Mouse (Mus musculus) adrenal gland, postnatal 4 days (tissue): ENCODE results near the gene Chmp5. TPM values are rescaled to one million over a fixed set of nuclear protein-coding genes. Genes with fewer than 3 reads are reported as not detected.

ENCODE experiments used
- DNase-seq, 2 experiments: peaks; one replicate each; pipeline ENCODE4 v3.0.0; 2021 to 2022; ENCODE audit warnings: low spot score in 2 of 2, mixed read lengths in 2 of 2
- total RNA-seq, 2 experiments: library from RNA; stranded (reverse); gene quantifications; 2 replicates each; pipeline ENCODE4 v1.2.3; 2021

The Chmp5 gene
- total RNA-seq, 2 experiments from 2014 or later, result 69.0 to 76.8 TPM

DNA sequence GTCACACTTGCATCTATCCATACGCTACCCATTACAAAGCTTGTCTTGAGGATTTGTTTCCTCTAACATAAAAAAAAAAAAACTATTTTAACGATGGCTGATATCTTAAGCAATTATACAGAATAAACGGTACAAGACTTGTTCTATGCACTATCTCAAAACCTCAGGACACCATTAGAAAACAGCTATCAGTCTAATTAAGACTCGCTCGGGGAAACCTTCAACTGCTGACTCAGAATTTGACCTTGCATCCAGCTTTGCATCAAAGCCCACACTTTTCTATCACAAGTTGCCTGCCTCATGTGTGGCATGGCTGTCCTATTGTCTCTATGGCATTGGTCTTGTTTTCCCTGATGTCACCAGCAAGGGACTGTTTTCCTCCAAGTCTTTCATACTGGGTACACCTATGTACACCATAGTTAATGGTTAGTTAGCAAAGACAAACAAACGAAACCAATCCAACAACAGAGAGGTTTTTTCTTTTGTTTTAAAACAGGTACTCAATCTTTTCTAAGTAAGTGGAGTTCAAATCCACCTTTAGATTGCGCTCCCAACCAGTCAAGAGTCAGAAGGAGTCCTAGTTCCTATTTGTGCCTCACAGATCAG, 1.6 kb upstream of the Chmp5 start:
- no peak for DNase-seq

DNA sequence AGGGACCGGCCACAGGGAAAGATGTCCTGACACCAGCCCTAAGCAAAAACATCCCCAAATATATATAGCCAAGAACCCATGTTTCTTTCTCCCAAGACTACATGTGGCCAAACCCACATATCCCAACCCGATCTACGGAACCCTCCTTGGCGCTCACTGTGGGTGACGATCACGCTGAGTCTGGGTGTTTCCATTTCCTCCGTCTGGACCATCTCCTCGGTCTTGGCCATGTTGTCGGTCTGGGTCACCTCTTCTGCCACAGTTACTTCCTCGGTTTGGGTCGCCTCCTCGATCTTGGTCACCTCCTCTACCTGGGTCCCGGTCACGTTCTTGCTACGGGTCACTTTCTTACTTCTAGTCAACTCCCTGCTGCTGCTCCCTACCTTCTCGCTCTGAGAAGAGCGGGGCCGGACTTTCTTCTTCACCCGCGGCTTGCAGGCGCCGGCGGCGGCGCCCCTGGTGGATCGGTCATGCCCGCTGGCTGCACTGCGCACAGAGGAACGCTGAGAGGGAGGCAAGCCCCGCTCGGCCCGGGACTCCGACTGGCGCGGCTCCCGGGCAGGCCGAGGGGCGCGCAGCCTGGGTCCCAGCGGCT, 545 bp upstream of the Chmp5 start:
- DNase-seq, result no peak

DNA sequence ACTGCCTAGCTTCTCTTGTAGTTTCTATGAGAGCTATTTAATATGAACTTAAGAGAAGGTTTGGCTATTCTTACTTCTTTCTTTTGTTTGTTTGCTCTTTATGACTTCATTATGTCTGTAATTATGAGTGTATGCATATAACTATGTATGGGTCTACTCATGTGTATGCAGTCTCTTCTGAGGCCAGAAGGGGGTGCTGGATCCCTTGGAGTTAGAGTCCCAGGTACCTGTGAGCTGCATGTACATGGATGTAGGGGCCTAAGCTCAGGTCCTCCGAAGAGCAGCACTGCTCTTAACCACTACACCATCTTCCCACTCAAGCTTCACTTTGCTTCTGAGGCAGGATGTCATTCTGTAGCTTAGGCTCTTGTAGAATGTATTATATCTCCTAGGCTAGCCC, 5.3 kb downstream of the Chmp5 start:
- no peak for DNase-seq

- no peak for DNase-seq
These were observed 7.7 kb downstream of the Chmp5 start for GRCm38 (mm10) chr4:40955942-40956341.

GRCm38 (mm10) chr4:40963536-40963935, 15.3 kb downstream of the Chmp5 start:
- no peak for DNase-seq

DNA sequence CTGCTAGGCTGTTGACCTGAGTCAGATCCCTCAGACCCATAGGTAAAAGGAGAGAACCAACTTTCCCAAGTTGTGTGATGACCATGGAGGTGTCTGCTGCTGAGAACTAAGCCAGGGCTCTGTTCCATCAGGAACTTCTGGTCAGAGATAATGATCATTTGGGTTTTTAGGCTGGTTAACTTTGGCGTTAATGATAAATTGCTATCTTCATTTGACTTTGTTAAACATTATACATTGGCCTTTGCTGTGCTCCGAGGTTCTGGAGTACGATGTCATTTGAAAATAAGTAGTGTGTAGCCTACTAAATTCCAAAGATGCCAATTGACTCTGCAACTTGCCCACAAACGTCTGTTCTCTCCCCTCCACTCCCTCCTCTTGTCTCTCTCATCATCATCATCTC, 21.0 kb downstream of the Chmp5 start:
- no peak for DNase-seq

- no peak for DNase-seq
These were observed 21.8 kb downstream of the Chmp5 start for GRCm38 (mm10) chr4:40969781-40970591.

DNA sequence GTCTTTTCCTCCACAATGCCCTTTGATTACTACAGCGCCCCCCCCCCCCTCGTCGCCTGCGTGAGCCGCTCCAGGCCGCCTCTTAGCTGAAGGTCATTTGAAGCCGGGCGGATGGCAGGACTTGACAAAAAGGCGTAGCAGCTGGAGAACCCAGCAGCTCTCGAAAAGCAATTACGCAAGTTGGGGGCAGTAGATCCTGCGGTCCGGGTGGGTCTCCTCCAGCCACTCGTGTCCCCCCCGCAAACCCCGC, 22.3 kb downstream of the Chmp5 start:
- DNase-seq, result no peak

GRCm38 (mm10) chr4:40970842-40971701, 22.9 kb downstream of the Chmp5 start, which contains the start of gene Nfx1:
Nfx1 (plus strand) TSS chr4:40970906.
- DNase-seq, result peak; percentile 88 to 95

DNA sequence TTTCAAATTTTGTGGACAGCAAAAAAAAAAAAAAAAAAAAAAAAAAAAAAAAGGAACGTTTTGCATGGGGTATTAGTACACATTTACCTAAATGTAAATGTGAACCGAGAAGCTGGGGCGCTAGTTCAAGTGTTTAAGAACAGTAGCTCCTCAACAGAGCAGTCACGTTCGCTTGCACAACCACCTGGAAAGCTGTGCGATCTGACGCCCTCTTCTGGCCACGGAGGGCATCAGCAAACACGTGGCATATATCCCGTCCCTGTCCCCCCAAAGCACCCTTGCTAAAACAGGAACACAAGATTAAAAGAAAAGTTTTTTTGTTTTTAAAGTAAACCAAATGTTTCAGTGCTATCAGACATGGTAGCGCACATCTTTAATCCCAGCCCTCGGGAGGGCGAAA, 23.5 kb downstream of the Chmp5 start:
- DNase-seq, result peak in 1 of 2 experiments; percentile 5

- DNase-seq, result no peak
These were observed 25.8 kb downstream of the Chmp5 start for GRCm38 (mm10) chr4:40974011-40974410.

DNA sequence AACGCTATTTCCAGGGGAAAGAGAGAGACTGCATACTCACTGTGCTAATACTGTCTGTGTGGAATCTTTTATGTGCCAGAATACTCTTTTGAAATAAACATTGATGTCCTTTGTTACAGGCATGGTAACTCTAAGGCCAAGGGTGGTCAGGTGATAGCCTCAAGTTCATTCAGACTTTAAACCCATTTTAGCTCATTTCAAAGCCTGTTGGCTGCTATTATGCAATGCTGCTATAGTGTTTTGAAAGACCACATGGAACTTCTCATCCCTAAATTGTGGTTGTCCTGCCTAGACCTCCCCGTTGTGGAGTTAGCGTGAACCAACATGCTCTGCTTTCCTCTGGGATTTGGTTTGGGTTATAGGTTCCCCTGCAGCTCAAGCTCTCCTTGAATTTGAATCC, 27.5 kb downstream of the Chmp5 start:
- no peak for DNase-seq

DNA sequence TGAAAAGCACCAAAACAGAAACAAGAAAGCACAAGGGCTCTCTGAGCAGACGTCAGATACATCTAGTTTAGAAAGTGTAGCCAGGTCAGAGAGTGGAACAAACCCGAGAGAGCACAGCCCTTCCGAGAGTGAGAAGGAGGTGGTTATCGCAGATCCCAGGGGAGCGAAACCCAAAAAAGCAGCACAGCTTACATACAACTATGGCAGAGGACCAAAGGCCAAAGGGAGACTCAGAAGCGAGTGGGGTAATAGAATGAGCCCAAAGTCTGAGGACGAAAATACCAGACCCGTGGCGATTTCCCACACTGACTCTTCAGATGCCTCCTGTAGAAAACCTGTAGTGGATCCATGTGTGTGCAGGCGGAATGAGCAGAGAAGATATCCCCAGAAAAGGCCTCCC, 28.4 kb downstream of the Chmp5 start:
- DNase-seq, result no peak

DNA sequence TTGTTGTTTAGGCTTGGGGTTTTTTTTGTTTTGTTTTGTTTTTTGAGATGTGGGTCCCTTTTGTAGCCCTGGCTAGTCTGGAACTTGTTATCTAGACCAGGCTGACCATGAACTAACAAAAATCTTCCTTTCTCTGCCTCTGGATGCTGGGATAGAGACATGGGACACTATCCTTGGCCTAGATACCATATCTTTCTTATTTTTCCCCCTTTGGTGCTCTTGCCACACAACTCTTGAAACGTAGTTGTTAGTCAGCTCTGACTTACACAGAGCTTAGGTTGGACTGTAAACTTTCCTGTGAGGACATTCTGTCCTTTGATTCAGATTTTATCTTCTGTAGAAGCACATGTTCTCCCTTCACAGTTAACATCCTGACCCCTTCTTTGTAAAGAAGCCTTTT, 31.2 kb downstream of the Chmp5 start:
- no peak for DNase-seq

DNA sequence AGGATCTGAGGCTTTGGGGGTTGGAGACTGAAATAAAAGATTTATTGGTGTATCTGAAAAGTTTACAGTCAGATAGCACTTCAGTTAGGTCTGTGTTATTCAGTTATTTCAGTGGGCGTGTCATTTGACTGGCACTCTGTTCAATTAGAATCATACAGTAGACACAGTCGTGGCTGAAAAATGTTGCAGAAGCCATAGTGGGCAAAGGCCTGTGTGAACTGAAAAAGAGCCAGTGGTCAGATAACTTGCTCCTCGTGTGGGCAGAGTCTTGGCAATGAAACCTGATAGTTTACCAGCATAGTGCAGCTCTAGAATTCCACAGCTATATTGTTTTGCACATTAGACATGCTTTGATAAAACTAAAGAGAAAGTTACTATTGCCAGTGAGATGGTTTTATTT, 34.3 kb downstream of the Chmp5 start:
- no peak for DNase-seq

GRCm38 (mm10) chr4:40983686-40984085, 35.5 kb downstream of the Chmp5 start:
- DNase-seq, result no peak

DNA sequence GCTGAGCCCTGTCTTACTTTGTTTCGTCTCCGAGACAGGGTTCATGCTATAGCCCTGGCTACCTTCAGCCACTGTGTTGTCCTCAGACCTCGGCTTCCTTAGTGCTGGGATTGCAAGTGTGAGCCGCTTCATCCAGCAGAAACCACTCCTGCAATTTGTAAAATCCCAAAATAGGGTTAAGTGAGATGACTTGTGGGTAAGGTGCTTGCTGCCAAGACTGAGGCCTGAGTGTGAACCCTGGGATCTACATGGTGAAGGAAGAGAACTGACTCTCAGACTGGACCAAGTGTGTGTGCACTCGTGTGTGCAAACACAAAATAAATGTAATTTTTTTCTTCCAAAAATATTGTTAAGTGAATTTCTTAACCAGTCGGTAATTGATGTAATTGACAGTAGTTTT, 41.4 kb downstream of the Chmp5 start:
- no peak for DNase-seq

- no peak for DNase-seq
These were observed 48.1 kb downstream of the Chmp5 start for GRCm38 (mm10) chr4:40996302-40996701.

- DNase-seq, result no peak
These were observed 49.7 kb downstream of the Chmp5 start for GRCm38 (mm10) chr4:40997916-40998315.

- no peak for DNase-seq
These were observed 52.1 kb downstream of the Chmp5 start for GRCm38 (mm10) chr4:41000271-41000670.

DNA sequence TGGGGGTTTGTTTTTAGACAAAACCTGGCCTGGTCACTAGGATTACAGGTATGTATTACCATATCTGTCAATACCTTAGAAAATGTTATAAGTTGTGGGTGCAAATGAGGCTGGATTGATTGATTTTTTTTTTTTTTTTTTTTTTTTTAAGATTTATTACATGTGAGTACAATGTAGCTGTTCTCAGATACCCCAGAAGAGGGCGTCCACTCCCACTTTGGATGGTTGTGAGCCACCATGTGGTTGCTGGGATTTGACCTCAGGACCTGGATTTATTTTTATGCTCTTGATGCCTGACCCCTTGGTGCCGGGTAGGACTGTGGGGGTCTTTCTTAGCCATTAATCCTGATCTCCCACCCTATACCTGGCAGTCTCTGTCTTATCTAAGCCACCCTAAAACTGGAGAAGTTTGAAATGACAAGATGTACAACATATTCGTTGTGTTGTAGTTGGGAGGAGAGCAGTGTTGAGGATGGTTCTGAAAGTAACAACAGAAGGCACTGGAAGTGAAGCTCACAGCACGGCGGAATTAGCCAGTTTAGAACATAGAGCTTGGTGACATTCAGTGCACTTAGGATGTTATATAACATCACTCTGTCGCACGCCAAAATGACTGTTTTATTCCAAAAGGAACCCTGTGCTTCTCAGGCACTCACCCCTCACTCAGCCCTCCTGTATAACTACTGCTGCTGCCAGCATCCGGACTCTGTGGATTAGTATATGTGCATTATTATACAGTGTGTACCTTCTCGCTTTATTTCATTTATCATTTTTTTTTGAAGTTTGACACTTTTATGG, 52.8 kb downstream of the Chmp5 start:
- no peak for DNase-seq
